Mouse (Mus musculus) midbrain, embryonic 13.5 days (tissue): ENCODE measurements around the gene 9130409I23Rik. TPM values are rescaled to one million over a fixed set of nuclear protein-coding genes. Genes with fewer than 3 reads are reported as not detected.

Experiments
- ATAC-seq: fragments of 200-750 bp; cut with Nextera tagmentation; 2 replicates; pipeline ENCODE4 v1.8.0; 2017; ENCODE audit warnings: mild to moderate bottlenecking, moderate TSS enrichment, moderate library complexity
- H3K27ac ChIP-seq: fragments of 300-500 bp; sonication (generic); 2 replicates; pipeline ENCODE4 v1.5.1; 2015; ENCODE audit warnings: inconsistent platforms, mild to moderate bottlenecking, moderate library complexity
- H3K27me3 ChIP-seq: fragments of 300-500 bp; sonication (generic); 2 replicates; pipeline ENCODE4 v1.6.1; 2015; ENCODE audit warnings: mild to moderate bottlenecking, inconsistent platforms
- H3K36me3 ChIP-seq: fragments of 300-500 bp; sonication (generic); 2 replicates; pipeline ENCODE4 v1.6.1; 2015; ENCODE audit warnings: mild to moderate bottlenecking, inconsistent platforms
- H3K4me1 ChIP-seq: fragments of 300-500 bp; sonication (generic); replicated peaks from 2 replicates; pipeline ENCODE4 v1.6.1; 2015; ENCODE audit warnings: inconsistent platforms
- H3K4me2 ChIP-seq: fragments of 300-500 bp; sonication (generic); replicated peaks from 2 replicates; pipeline ENCODE4 v1.6.1; 2015; ENCODE audit warnings: moderate library complexity, mild to moderate bottlenecking, inconsistent platforms
- H3K4me3 ChIP-seq: fragments of 300-500 bp; sonication (generic); replicated peaks from 2 replicates; pipeline ENCODE4 v1.5.1; 2015; ENCODE audit warnings: mild to moderate bottlenecking, inconsistent platforms
- H3K9ac ChIP-seq: fragments of 300-500 bp; sonication (generic); replicated peaks from 2 replicates; pipeline ENCODE4 v1.6.1; 2015; ENCODE audit warnings: mild to moderate bottlenecking, inconsistent platforms
- H3K9me3 ChIP-seq: fragments of 300-500 bp; sonication (generic); 2 replicates; pipeline ENCODE4 v1.6.1; 2016; ENCODE audit warnings: mild to moderate bottlenecking, inconsistent platforms
- WGBS: fragments of 180-500 bp; shearing (Covaris S2); methylation state at CpG from one replicate; pipeline ENCODE4 v1.1.7; 2015; 5-methylcytosine and 5-hydroxymethylcytosine counted together
- polyA plus RNA-seq: library from polyadenylated mRNA; unstranded; fragments of >200 nt; fragmentation: Nextera tagmentation; extraction: Ambion mirVana; gene quantifications from 2 replicates; pipeline ENCODE4 v1.2.1, GENCODE M21; 2015

Gene 9130409I23Rik
- polyA plus RNA-seq, 1 experiment from 2014 or later: 0.08 TPM

GRCm38 (mm10) chr1:181039652-181040051 is 11.4 kb upstream of the 9130409I23Rik start:
- no peak for ATAC-seq
- Histone ChIP-seq H3K9ac (no peak overlapping the region), H3K4me1 (no peaks in the 10 kb centered on the region), H3K27ac (no peak overlapping the region), H3K27me3 (no peaks in the 10 kb centered on the region), H3K36me3 (no peaks in the 10 kb centered on the region), H3K9me3 (no peaks in the 10 kb centered on the region), H3K4me2 (no peak overlapping the region), H3K4me3 (no peak overlapping the region)
- 15% methylated on average over 4 of the region's 4 CpGs for WGBS

GRCm38 (mm10) chr1:181047520-181047919 is 3.5 kb upstream of the 9130409I23Rik start:
- Histone ChIP-seq H3K4me2 (no peak overlapping the region), H3K9ac (no peak overlapping the region), H3K4me1 (no peaks in the 10 kb centered on the region), H3K27ac (no peak overlapping the region), H3K4me3 (no peak overlapping the region), H3K27me3 (no peaks in the 10 kb centered on the region), H3K36me3 (no peaks in the 10 kb centered on the region), H3K9me3 (no peaks in the 10 kb centered on the region)
- 67% methylated on average over 1 of the region's 1 CpGs for WGBS
- no peak for ATAC-seq

GRCm38 (mm10) chr1:181049328-181049842 is 1.7 kb upstream of the 9130409I23Rik start:
- Histone ChIP-seq H3K9me3 (no peaks in the 10 kb centered on the region), H3K4me1 (no peaks in the 10 kb centered on the region), H3K4me2 (no peak overlapping the region), H3K36me3 (no peaks in the 10 kb centered on the region), H3K27me3 (no peaks in the 10 kb centered on the region), H3K27ac (no peak overlapping the region), H3K9ac (no peak overlapping the region), H3K4me3 (no peak overlapping the region)
- no peak for ATAC-seq

GRCm38 (mm10) chr1:181052898-181053297 is 1.9 kb downstream of the 9130409I23Rik start:
- no peaks in the 10 kb centered on the region for H3K4me1 ChIP-seq
- WGBS: 91% methylated on average over 4 of the region's 4 CpGs
- no peak overlapping the region for H3K4me2 ChIP-seq
- H3K27ac ChIP-seq: no peak overlapping the region
- H3K36me3 ChIP-seq: no peaks in the 10 kb centered on the region
- H3K4me3 ChIP-seq: no peak overlapping the region
- no peak for ATAC-seq
- no peaks in the 10 kb centered on the region for H3K9me3 ChIP-seq
- no peak overlapping the region for H3K9ac ChIP-seq
- no peaks in the 10 kb centered on the region for H3K27me3 ChIP-seq

DNA sequence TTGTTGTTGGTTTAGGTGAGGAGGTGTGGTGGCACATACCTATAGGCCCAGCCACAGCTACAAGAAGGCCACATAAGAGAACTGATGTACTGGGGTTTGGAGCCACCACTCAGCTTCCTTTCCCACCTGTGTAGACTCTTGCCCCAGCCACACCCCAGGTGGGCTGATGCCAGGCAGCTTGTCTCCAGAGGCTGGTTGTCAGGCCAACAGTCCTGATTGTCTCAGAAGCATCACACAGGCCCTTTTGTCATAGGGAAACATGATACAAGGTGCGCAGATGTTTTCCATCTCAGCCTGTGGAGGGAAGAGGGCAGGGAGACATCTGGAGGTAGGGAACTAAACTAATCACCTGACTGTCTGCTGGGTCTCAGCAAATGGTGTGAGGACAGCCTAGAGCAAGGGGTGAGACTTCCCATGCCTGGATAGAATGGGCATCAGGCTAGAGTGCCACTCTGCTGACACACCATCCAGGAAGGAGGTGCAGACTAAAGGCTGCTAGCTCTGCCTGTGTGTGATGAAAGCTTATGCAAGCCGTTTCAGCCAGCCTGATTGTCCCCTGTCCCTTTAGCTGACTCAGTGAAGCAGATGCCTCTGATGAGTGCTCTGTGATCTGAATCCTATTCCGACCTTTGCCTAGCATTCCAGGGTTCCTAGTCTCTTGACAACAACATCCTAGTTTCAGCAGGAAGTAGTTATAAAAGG is 10.9 kb downstream of the 9130409I23Rik start:
- no peaks in the 10 kb centered on the region for H3K36me3 ChIP-seq
- no peaks in the 10 kb centered on the region for H3K27me3 ChIP-seq
- no peak for ATAC-seq
- H3K4me3 ChIP-seq: no peak overlapping the region
- 69% methylated on average over 3 of the region's 3 CpGs for WGBS
- H3K9me3 ChIP-seq: no peaks in the 10 kb centered on the region
- H3K4me1 ChIP-seq: no peaks in the 10 kb centered on the region
- no peak overlapping the region for H3K4me2 ChIP-seq
- H3K9ac ChIP-seq: no peak overlapping the region
- H3K27ac ChIP-seq: no peak overlapping the region

GRCm38 (mm10) chr1:181063991-181064390 is 13.0 kb downstream of the 9130409I23Rik start:
- Histone ChIP-seq H3K27me3 (no peaks in the 10 kb centered on the region), H3K4me2 (no peak overlapping the region), H3K4me1 (no peaks in the 10 kb centered on the region), H3K27ac (no peak overlapping the region), H3K36me3 (no peaks in the 10 kb centered on the region), H3K9ac (no peak overlapping the region), H3K4me3 (no peak overlapping the region), H3K9me3 (no peaks in the 10 kb centered on the region)
- ATAC-seq: no peak
- WGBS: 68% methylated on average over 2 of the region's 2 CpGs

DNA sequence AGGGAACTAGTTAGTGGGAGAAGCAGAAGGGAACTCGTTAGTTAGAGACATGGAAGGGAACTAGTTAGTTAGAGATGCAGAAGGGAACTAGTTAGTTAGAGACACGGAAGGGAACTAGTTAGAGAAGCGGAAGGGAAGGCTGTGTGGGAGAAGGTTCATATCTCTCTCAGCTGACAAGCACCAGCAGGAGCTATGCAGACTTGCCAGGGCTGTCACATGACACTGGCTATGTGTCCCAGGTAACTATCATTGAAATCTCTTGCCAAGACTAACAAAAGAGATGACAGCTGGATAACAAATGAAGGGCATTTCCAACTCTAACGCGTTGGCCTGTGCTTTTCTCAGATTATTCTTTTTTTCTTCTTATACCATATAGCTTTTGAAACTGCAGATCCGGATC is 13.6 kb downstream of the 9130409I23Rik start:
- Histone ChIP-seq H3K9me3 (no peaks in the 10 kb centered on the region), H3K27me3 (no peaks in the 10 kb centered on the region), H3K36me3 (no peaks in the 10 kb centered on the region), H3K27ac (no peak overlapping the region), H3K4me1 (no peaks in the 10 kb centered on the region), H3K4me2 (no peak overlapping the region), H3K9ac (no peak overlapping the region), H3K4me3 (no peak overlapping the region)
- 85% methylated on average over 6 of the region's 6 CpGs for WGBS
- no peak for ATAC-seq

DNA sequence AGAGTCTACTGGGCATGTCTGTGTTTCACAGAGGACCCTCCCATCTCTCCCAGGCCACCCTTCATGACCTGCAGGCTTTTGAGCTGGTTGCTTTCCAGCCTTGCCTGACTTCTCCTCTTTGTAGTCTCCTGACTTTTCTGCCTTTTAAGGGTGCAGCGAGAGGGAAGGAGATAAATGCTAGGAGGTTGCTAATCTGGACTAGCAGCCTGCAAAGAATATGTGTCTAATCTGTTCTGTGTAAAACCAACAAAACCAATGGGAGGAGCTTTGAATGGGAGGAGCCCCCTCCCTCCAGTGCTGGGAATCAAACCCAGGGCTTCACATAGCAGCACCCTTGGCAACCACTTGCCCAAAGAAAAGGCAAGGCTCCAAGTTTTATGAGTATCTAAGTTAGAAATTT is 17.3 kb downstream of the 9130409I23Rik start:
- no peak overlapping the region for H3K9ac ChIP-seq
- H3K9me3 ChIP-seq: no peaks in the 10 kb centered on the region
- no peaks in the 10 kb centered on the region for H3K27me3 ChIP-seq
- H3K4me3 ChIP-seq: no peak overlapping the region
- no peaks in the 10 kb centered on the region for H3K36me3 ChIP-seq
- H3K4me2 ChIP-seq: no peak overlapping the region
- no peaks in the 10 kb centered on the region for H3K4me1 ChIP-seq
- WGBS: 59% methylated on average over 1 of the region's 1 CpGs
- ATAC-seq: no peak
- H3K27ac ChIP-seq: no peak overlapping the region

DNA sequence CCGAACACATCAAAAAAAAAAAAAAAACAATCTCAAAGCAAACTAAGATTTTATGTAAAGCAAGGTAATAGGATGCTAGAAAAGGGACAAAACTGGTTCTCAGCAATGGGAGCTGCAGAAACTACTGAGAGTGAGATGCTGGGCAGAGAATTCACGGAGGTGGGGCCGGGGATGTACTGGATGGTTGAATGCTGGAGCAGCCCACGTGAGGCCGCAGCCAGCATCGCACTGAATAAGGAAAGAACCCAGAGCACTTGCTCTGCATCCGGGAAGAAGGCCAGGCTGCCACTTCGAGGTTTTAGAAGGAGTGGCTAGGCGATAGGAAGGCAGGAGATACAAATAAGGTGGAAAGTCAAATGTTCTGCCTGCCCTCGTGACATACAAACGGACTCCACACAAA is 18.6 kb downstream of the 9130409I23Rik start:
- Histone ChIP-seq H3K36me3 (no peaks in the 10 kb centered on the region), H3K9me3 (no peaks in the 10 kb centered on the region), H3K27ac (no peak overlapping the region), H3K4me2 (no peak overlapping the region), H3K9ac (no peak overlapping the region), H3K4me1 (no peaks in the 10 kb centered on the region), H3K4me3 (no peak overlapping the region), H3K27me3 (no peaks in the 10 kb centered on the region)
- WGBS: 78% methylated on average over 11 of the region's 11 CpGs
- no peak for ATAC-seq

GRCm38 (mm10) chr1:181073075-181073474 is 22.0 kb downstream of the 9130409I23Rik start:
- no peak for ATAC-seq

DNA sequence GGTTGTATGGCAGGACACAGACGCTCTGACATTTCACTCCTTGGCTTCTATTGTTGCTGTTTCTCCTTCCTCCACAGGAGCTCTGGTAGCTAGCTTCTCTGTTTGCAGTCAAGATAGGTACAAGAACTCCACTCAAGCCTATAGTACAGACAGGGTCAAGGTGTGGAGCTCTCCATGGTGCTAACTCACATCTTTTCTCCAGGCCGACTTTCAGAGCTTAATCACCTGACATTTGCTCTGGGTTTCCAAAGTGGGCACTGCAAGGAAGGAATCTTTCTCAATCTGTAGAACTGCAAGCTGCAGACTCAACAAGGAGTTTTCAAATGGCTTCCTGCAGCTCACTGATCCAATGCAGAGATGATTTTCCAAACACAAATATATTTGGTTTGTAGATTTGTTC is 33.0 kb downstream of the 9130409I23Rik start:
- WGBS: 42% methylated on average over 2 of the region's 2 CpGs
- no peak for ATAC-seq

More at GRCm38 (mm10) chr1:181073075-181073474, 22.0 kb downstream of the 9130409I23Rik start:
- WGBS: 50% methylated on average over 5 of the region's 5 CpGs
- Histone ChIP-seq H3K4me3 (no peak overlapping the region), H3K9me3 (no peaks in the 10 kb centered on the region), H3K27me3 (0 out of 2 replicates have a peak, but pooled peaks cover under 1% of the 10 kb centered on the region), H3K4me1 (no peaks in the 10 kb centered on the region), H3K4me2 (no peak overlapping the region), H3K36me3 (no peaks in the 10 kb centered on the region), H3K27ac (no peak overlapping the region), H3K9ac (no peak overlapping the region)

GRCm38 (mm10) chr1:181090048-181090447 is 39.0 kb downstream of the 9130409I23Rik start:
- Histone ChIP-seq H3K4me3 (no peak overlapping the region), H3K4me1 (no peaks in the 10 kb centered on the region), H3K9ac (no peak overlapping the region), H3K36me3 (peaks cover 44% of the 10 kb centered on the region), H3K4me2 (no peak overlapping the region), H3K9me3 (0 out of 2 replicates have a peak, but pooled peaks cover 3% of the 10 kb centered on the region), H3K27ac (no peak overlapping the region), H3K27me3 (no peaks in the 10 kb centered on the region)
- ATAC-seq: 0 out of 2 replicates have a peak, but pooled peaks have one; percentile 14
- WGBS: 82% methylated on average over 12 of the region's 12 CpGs

More for the DNA sequence above, 33.0 kb downstream of the 9130409I23Rik start:
- Histone ChIP-seq H3K27ac (no peak overlapping the region), H3K4me1 (no peaks in the 10 kb centered on the region), H3K4me2 (no peak overlapping the region), H3K4me3 (no peak overlapping the region), H3K9ac (no peak overlapping the region), H3K36me3 (no peaks in the 10 kb centered on the region), H3K27me3 (no peaks in the 10 kb centered on the region), H3K9me3 (0 out of 2 replicates have a peak, but pooled peaks cover 4% of the 10 kb centered on the region)
